Mouse (Mus musculus) brain, embryonic 14.5 days (tissue): ENCODE measurements at regions not wholly inside any gene's neighbourhood (a gene's known extent, or its start where the extent isn't known, plus 50 kb on each side); places are given as distances from the start of the nearest gene placed in this dataset.

Experiments used
- CTCF ChIP-seq: fragments of 200-500 bp; IDR thresholded peaks from 2 replicates; pipeline ENCODE4 v1.5.1; 2012; ENCODE audit warnings: inconsistent platforms, mild to moderate bottlenecking, moderate library complexity, borderline replicate concordance; ENCODE audit not compliant: insufficient read depth, insufficient read length; ENCODE audit errors: extremely low read depth
- POLR2A ChIP-seq: fragments of 200-500 bp; IDR thresholded peaks from 2 replicates; pipeline ENCODE4 v1.6.1; 2012; ENCODE audit warnings: mild to moderate bottlenecking, inconsistent platforms, borderline replicate concordance; ENCODE audit not compliant: poor library complexity, insufficient read depth, insufficient read length, severe bottlenecking; ENCODE audit errors: extremely low read depth

GRCm38 (mm10) chr2:117827278-117827677, 284.4 kb upstream of the Thbs1 start:
- TF ChIP-seq POLR2A, result no peak
- TF ChIP-seq CTCF, result no peak
